Mouse (Mus musculus): ENCODE results near the gene Efhd1. TPM values are rescaled to one million over a fixed set of nuclear protein-coding genes. Genes with fewer than 3 reads are reported as not detected.

Efhd1 gene
- total RNA-seq, 1 experiment from 2014 or later: not detected

DNA sequence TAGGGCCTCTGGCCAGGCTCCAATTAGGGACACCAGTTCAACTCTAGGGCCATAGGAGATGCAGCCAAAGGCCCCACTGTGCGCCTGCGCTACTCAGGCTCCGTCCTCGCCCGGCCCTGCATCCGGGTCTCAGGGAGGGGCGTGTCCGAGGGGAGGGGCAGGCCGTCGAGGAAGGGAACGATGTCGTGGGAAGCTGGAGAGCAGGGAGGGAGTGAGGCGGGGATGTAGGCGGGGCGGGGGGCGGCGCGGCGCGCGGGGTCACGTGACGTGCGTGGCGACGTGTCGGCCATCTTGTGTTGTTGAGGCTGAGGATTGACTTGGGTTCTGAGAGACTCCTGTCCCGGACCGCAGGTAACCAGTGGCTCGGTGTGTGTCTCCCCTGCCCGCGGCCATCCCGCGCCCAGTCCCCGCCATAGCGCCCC, 62.6 kb downstream of the Efhd1 start, which contains the start of gene Gigyf2:
Gigyf2 (plus strand) TSS at position 257 of the 422 bp plus-strand sequence.
- peak; percentile 98 to 100 for ATAC-seq (replicated peaks in 1 of 2; ENCODE audit: insufficient read depth in 1 of 2, low FRiP score in 2 of 2, low TSS enrichment in 1 of 2, low read depth in 1 of 2, poor library complexity in 2 of 2, severe bottlenecking in 2 of 2)

DNA sequence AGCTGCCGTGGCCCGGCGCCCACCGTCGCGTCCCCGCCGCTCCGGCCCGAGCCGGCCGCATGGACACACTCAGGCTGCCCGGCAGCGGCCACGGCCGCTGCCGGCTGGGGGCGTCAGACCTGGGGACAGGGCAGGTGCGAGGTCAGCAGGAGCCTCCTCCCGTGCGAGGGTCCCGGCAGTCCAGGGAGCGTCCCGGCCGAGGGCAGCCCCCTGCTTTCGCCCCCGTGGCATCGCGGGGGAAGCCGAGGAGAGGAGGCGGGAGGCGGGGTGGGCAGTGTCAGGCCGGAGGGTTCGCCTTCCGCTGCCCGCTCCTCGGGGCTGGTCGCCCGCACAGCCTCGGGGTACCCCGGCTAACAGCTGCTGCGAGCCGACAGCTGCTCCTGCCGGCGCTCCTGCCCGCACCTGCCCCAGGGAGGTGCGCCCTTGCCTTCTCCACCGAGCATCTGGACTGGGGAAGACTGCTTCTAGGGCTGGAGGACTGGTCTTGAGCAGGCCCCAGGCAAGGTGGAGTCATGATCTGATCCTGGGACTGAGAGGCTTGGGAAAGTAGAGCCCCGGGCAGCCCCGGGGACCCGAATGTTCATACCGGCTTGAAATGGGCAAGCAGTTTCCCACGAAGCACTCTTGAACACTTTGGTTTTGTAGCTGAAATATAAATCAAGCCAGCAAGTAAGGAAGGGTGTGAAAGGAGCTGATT, 63.1 kb downstream of the Efhd1 start:
- peak in 1 of 2 experiments; percentile 37; a peak in 1 of 4 replicates for ATAC-seq (replicated peaks in 1 of 2; ENCODE audit: insufficient read depth in 1 of 2, low FRiP score in 2 of 2, low TSS enrichment in 1 of 2, low read depth in 1 of 2, poor library complexity in 2 of 2, severe bottlenecking in 2 of 2)

DNA sequence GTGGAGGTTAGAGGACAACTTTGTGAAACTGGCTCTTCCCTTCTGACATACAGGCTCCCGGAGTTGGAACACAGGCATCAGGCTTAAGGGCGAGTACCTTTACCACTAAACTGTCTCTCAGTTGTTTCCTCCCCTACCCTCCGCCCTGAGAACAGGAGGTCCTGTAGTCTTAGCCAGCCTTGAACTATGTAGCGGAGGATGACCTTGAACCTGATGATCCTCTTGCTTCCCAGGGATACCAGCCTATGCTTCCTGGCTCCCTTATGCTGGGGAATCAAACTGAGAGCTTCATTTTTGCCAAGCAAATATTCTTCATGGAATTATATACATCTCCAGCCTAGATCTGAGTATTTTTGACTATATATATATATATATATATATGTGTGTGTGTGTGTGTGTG, 67.6 kb downstream of the Efhd1 start:
- no peak for ATAC-seq (replicated peaks in 1 of 2; ENCODE audit: insufficient read depth in 1 of 2, low FRiP score in 2 of 2, low TSS enrichment in 1 of 2, low read depth in 1 of 2, poor library complexity in 2 of 2, severe bottlenecking in 2 of 2)

DNA sequence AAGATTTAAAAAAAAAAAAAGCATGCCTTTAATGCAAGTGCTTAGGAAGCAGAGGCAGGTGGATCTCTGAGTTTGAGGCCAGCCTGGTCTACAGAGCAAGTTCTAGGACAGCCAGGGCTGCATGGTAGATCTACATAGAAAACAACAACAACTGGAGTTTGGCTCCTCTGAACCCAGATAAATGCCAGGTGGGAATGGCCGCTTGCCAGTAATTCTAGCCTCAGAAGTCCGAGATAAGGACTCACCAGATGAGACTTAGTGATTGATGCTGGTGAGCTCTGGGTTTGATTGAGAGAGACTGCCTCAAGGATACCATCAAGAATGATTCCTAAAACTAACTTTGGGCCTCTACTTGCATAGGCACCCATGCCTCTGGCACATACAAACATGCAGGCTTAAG, 86.4 kb downstream of the Efhd1 start:
- ATAC-seq (replicated peaks in 1 of 2; ENCODE audit: insufficient read depth in 1 of 2, low FRiP score in 2 of 2, low TSS enrichment in 1 of 2, low read depth in 1 of 2, poor library complexity in 2 of 2, severe bottlenecking in 2 of 2): no peak

DNA sequence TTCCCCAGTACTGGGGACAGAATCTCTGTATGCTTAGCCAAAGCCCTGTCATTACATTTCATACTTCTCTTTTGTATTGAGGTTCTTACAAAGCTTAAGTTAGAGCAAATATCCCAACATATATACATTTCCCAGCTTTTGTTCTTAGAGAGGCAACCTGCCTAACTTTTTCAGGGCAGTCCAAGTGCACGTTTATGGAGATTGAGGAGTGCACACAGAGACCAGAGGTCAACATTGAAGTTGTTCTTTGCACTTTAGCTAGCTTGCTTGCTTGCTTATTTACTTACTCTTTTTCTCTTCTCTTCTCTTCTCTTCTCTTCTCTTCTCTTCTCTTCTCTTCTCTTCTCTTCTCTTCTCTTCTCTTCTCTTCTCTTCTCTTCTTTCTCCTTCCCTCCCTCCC, 96.1 kb downstream of the Efhd1 start:
- ATAC-seq (replicated peaks in 1 of 2; ENCODE audit: insufficient read depth in 1 of 2, low FRiP score in 2 of 2, low TSS enrichment in 1 of 2, low read depth in 1 of 2, poor library complexity in 2 of 2, severe bottlenecking in 2 of 2): no peak

Other genes starting within 250 kb of the Efhd1 start
- gene Alppl2, start 174.4 kb upstream of the Efhd1 start, total RNA-seq (2017): not detected in 2 replicates
- not detected in 2 replicates for gene Alpi, start 162.8 kb upstream of the Efhd1 start, total RNA-seq (2017)
- gene Akp3, start 139.4 kb upstream of the Efhd1 start, total RNA-seq (2017): not detected in 2 replicates
- gene Ecel1, start 107.8 kb upstream of the Efhd1 start, total RNA-seq (2017): not detected in 2 replicates
- gene Prss56, start 81.0 kb upstream of the Efhd1 start, total RNA-seq (2017): not detected in 2 replicates
- gene Chrnd, start 73.8 kb upstream of the Efhd1 start, total RNA-seq (2017): not detected in 2 replicates
- gene Chrng, start 59.7 kb upstream of the Efhd1 start, total RNA-seq (2017): not detected in 2 replicates
- gene Eif4e2, start 50.4 kb upstream of the Efhd1 start, total RNA-seq (2017): 123 and 155 TPM in 2 replicates
- 109 and 147 TPM in 2 replicates for gene Gigyf2, start 62.6 kb downstream of the Efhd1 start, total RNA-seq (2017)
- gene Kcnj13, start 130.4 kb downstream of the Efhd1 start, total RNA-seq (2017): not detected in 2 replicates
- not detected in 2 replicates for gene Snorc, start 205.9 kb downstream of the Efhd1 start, total RNA-seq (2017)
- not detected in 2 replicates for gene Neu2, start 245.5 kb downstream of the Efhd1 start, total RNA-seq (2017)